Mouse (Mus musculus): Measurements from ENCODE around the gene Ddn.

Gene Ddn

GRCm38 (mm10) chr15:98796803-98797595, 12.3 kb downstream of the Ddn start:
- no peak for DNase-seq

- no peak for DNase-seq
Observed at GRCm38 (mm10) chr15:98793141-98793698, 16.1 kb downstream of the Ddn start.

- DNase-seq: no peak
Observed at GRCm38 (mm10) chr15:98792233-98793020, 16.9 kb downstream of the Ddn start.

- no peak for DNase-seq
Observed at GRCm38 (mm10) chr15:98791771-98792170, 17.5 kb downstream of the Ddn start.

GRCm38 (mm10) chr15:98791221-98791620, 18.1 kb downstream of the Ddn start:
- DNase-seq: no peak

GRCm38 (mm10) chr15:98790761-98791160, 18.5 kb downstream of the Ddn start:
- no peak for DNase-seq

- no peak for DNase-seq
Observed at GRCm38 (mm10) chr15:98789661-98790535, 19.4 kb downstream of the Ddn start, which contains the start of gene Wnt1. Gene Wnt1, plus strand, starts transcription at chr15:98789857.

- DNase-seq: no peak
Observed at GRCm38 (mm10) chr15:98788972-98789660, 20.2 kb downstream of the Ddn start.

GRCm38 (mm10) chr15:98787930-98788329, 21.4 kb downstream of the Ddn start:
- DNase-seq: no peak

GRCm38 (mm10) chr15:98785744-98786143, 23.5 kb downstream of the Ddn start:
- no peak for DNase-seq

GRCm38 (mm10) chr15:98781166-98781565, 28.1 kb downstream of the Ddn start:
- no peak for DNase-seq

- DNase-seq: no peak
Observed at GRCm38 (mm10) chr15:98780573-98780972, 28.7 kb downstream of the Ddn start.

- no peak for DNase-seq
Observed at GRCm38 (mm10) chr15:98780075-98780474, 29.2 kb downstream of the Ddn start.

GRCm38 (mm10) chr15:98778806-98779205, 30.5 kb downstream of the Ddn start:
- no peak for DNase-seq

GRCm38 (mm10) chr15:98778191-98778770, 31.0 kb downstream of the Ddn start:
- no peak for DNase-seq

GRCm38 (mm10) chr15:98777762-98778161, 31.5 kb downstream of the Ddn start, which contains the start of gene Wnt10b:
Gene Wnt10b, minus strand, starts transcription at chr15:98778150.
- DNase-seq: no peak

GRCm38 (mm10) chr15:98777005-98777616, 32.2 kb downstream of the Ddn start:
- DNase-seq: no peak

GRCm38 (mm10) chr15:98776280-98777004, 32.8 kb downstream of the Ddn start:
- no peak for DNase-seq

GRCm38 (mm10) chr15:98775533-98775932, 33.8 kb downstream of the Ddn start:
- DNase-seq: no peak

GRCm38 (mm10) chr15:98774096-98774495, 35.2 kb downstream of the Ddn start:
- no peak for DNase-seq

Measured in cerebellum, adult 11-12 months (tissue).